Mouse (Mus musculus): ENCODE results near the gene Adamts14. TPM values are rescaled to one million over a fixed set of nuclear protein-coding genes. Genes with fewer than 3 reads are reported as not detected.

Gene Adamts14
- polyA plus RNA-seq, 1 experiment = 0.61 TPM

- no peak overlapping the region for H3K4me3 ChIP-seq (ENCODE audit: control insufficient read depth, low read depth, low read length)
- no peak overlapping the region for H3K27ac ChIP-seq (ENCODE audit: control insufficient read depth, insufficient read depth, low read depth, low read length)
- no peaks in the 10 kb centered on the region for H3K4me1 ChIP-seq (ENCODE audit: control insufficient read depth, insufficient read depth, low read length)
- no peaks in the 10 kb centered on the region for H3K36me3 ChIP-seq (ENCODE audit: control insufficient read depth, insufficient read depth, low read length)
- no peaks in the 10 kb centered on the region for H3K27me3 ChIP-seq (ENCODE audit: control insufficient read depth, insufficient read depth, low read length)
- no peak for TF ChIP-seq POLR2A (IDR thresholded peaks at IDR 0.05; ENCODE audit: control insufficient read depth, low read depth, low read length)
- TF ChIP-seq CTCF (IDR thresholded peaks at IDR 0.05; ENCODE audit: control insufficient read depth, insufficient read depth, insufficient replicate concordance, low read depth, low read length) = no peak
These were observed 116.8 kb downstream of the Adamts14 start for GRCm38 (mm10) chr10:61156453-61156852.

- Histone ChIP-seq H3K27ac (ENCODE audit: control insufficient read depth, insufficient read depth, low read depth, low read length) (no peak overlapping the region), H3K27me3 (ENCODE audit: control insufficient read depth, insufficient read depth, low read length) (no peaks in the 10 kb centered on the region), H3K4me3 (ENCODE audit: control insufficient read depth, low read depth, low read length) (no peak overlapping the region), H3K4me1 (ENCODE audit: control insufficient read depth, insufficient read depth, low read length) (no peaks in the 10 kb centered on the region), H3K36me3 (ENCODE audit: control insufficient read depth, insufficient read depth, low read length) (no peaks in the 10 kb centered on the region)
- no peak for TF ChIP-seq CTCF (IDR thresholded peaks at IDR 0.05; ENCODE audit: control insufficient read depth, insufficient read depth, insufficient replicate concordance, low read depth, low read length)
- no peak for TF ChIP-seq POLR2A (IDR thresholded peaks at IDR 0.05; ENCODE audit: control insufficient read depth, low read depth, low read length)
These were observed 117.6 kb downstream of the Adamts14 start for GRCm38 (mm10) chr10:61155611-61156010.

GRCm38 (mm10) chr10:61152131-61152530 lies 121.1 kb downstream of the Adamts14 start:
- H3K27me3 ChIP-seq (ENCODE audit: control insufficient read depth, insufficient read depth, low read length) = no peaks in the 10 kb centered on the region
- no peaks in the 10 kb centered on the region for H3K36me3 ChIP-seq (ENCODE audit: control insufficient read depth, insufficient read depth, low read length)
- H3K4me1 ChIP-seq (ENCODE audit: control insufficient read depth, insufficient read depth, low read length) = peaks cover 2% of the 10 kb centered on the region; the same call in 1 of the 2 replicates
- TF ChIP-seq POLR2A (IDR thresholded peaks at IDR 0.05; ENCODE audit: control insufficient read depth, low read depth, low read length) (no peak), CTCF (IDR thresholded peaks at IDR 0.05; ENCODE audit: control insufficient read depth, insufficient read depth, insufficient replicate concordance, low read depth, low read length) (no peak)
- H3K4me3 ChIP-seq (ENCODE audit: control insufficient read depth, low read depth, low read length) = no peak overlapping the region
- no peak overlapping the region for H3K27ac ChIP-seq (ENCODE audit: control insufficient read depth, insufficient read depth, low read depth, low read length)

GRCm38 (mm10) chr10:61150616-61151015 lies 122.6 kb downstream of the Adamts14 start:
- no peak for TF ChIP-seq CTCF (IDR thresholded peaks at IDR 0.05; ENCODE audit: control insufficient read depth, insufficient read depth, insufficient replicate concordance, low read depth, low read length)
- no peak for TF ChIP-seq POLR2A (IDR thresholded peaks at IDR 0.05; ENCODE audit: control insufficient read depth, low read depth, low read length)
- H3K36me3 ChIP-seq (ENCODE audit: control insufficient read depth, insufficient read depth, low read length) = no peaks in the 10 kb centered on the region
- no peak overlapping the region for H3K4me3 ChIP-seq (ENCODE audit: control insufficient read depth, low read depth, low read length)
- H3K27ac ChIP-seq (ENCODE audit: control insufficient read depth, insufficient read depth, low read depth, low read length) = no peak overlapping the region
- H3K27me3 ChIP-seq (ENCODE audit: control insufficient read depth, insufficient read depth, low read length) = peaks cover 7% of the 10 kb centered on the region; the same call in 1 of the 2 replicates
- peaks cover 11% of the 10 kb centered on the region for H3K4me1 ChIP-seq (ENCODE audit: control insufficient read depth, insufficient read depth, low read length)

- TF ChIP-seq POLR2A (IDR thresholded peaks at IDR 0.05; ENCODE audit: control insufficient read depth, low read depth, low read length) (no peak), CTCF (IDR thresholded peaks at IDR 0.05; ENCODE audit: control insufficient read depth, insufficient read depth, insufficient replicate concordance, low read depth, low read length) (no peak)
- Histone ChIP-seq H3K27ac (ENCODE audit: control insufficient read depth, insufficient read depth, low read depth, low read length) (no peak overlapping the region), H3K4me1 (ENCODE audit: control insufficient read depth, insufficient read depth, low read length) (peaks cover 11% of the 10 kb centered on the region), H3K4me3 (ENCODE audit: control insufficient read depth, low read depth, low read length) (no peak overlapping the region), H3K36me3 (ENCODE audit: control insufficient read depth, insufficient read depth, low read length) (no peaks in the 10 kb centered on the region), H3K27me3 (ENCODE audit: control insufficient read depth, insufficient read depth, low read length) (peaks cover 7% of the 10 kb centered on the region; the same call in 1 of the 2 replicates)
These were observed 123.8 kb downstream of the Adamts14 start for GRCm38 (mm10) chr10:61149476-61149875.

GRCm38 (mm10) chr10:61147157-61148040 lies 125.8 kb downstream of the Adamts14 start, which contains the start of gene Sgpl1:
TSS of gene Sgpl1 (minus strand) at chr10:61147703.
- peak within 1 kb of the TSS; percentile 94 for H3K27ac ChIP-seq (ENCODE audit: control insufficient read depth, insufficient read depth, low read depth, low read length)
- peaks cover 11% of the 10 kb centered on the region for H3K4me1 ChIP-seq (ENCODE audit: control insufficient read depth, insufficient read depth, low read length)
- H3K27me3 ChIP-seq (ENCODE audit: control insufficient read depth, insufficient read depth, low read length) = peaks cover 7% of the 10 kb centered on the region; the same call in 1 of the 2 replicates
- peak within 1 kb of the TSS; percentile 95 for H3K4me3 ChIP-seq (ENCODE audit: control insufficient read depth, low read depth, low read length)
- TF ChIP-seq CTCF (IDR thresholded peaks at IDR 0.05; ENCODE audit: control insufficient read depth, insufficient read depth, insufficient replicate concordance, low read depth, low read length) = peak; percentile 73
- TF ChIP-seq POLR2A (IDR thresholded peaks at IDR 0.05; ENCODE audit: control insufficient read depth, low read depth, low read length) = peak; percentile 35
- no peaks in the 10 kb centered on the region for H3K36me3 ChIP-seq (ENCODE audit: control insufficient read depth, insufficient read depth, low read length)

Other genes starting within 250 kb of the Adamts14 start
- gene Pcbd1, start 184.1 kb downstream of the Adamts14 start, polyA plus RNA-seq (2012; rRNA removed) = 0.28 and 0.76 TPM in 2 replicates
- gene Sgpl1, start 125.7 kb downstream of the Adamts14 start, polyA plus RNA-seq (2012; rRNA removed) = 10.3 and 13.1 TPM in 2 replicates
- gene Tbata, start 101.5 kb downstream of the Adamts14 start, polyA plus RNA-seq (2012; rRNA removed) = 590 and 599 TPM in 2 replicates
- gene Prf1, start 24.4 kb upstream of the Adamts14 start, polyA plus RNA-seq (2012; rRNA removed) = not detected in 2 replicates
- 6.7 and 7.5 TPM in 2 replicates for gene Pald1, start 110.1 kb upstream of the Adamts14 start, polyA plus RNA-seq (2012; rRNA removed)
- 0.06 TPM in 1 of 2 replicates, not detected in the other for gene Nodal, start 144.5 kb upstream of the Adamts14 start, polyA plus RNA-seq (2012; rRNA removed)
- 31.4 and 33.7 TPM in 2 replicates for gene Eif4ebp2, start 179.2 kb upstream of the Adamts14 start, polyA plus RNA-seq (2012; rRNA removed)
- 3.3 and 3.6 TPM in 2 replicates for gene Lrrc20, start 202.4 kb upstream of the Adamts14 start, polyA plus RNA-seq (2012; rRNA removed)

Measured in testis, adult 2 months (tissue).